Mouse (Mus musculus): ENCODE results near the gene Tctn3. TPM values are rescaled to one million over a fixed set of nuclear protein-coding genes. Genes with fewer than 3 reads are reported as not detected.
"Not testable (repeated sequence)": the region's sequence is repeated elsewhere in the genome, so short reads cannot be mapped to it uniquely, and the experiment has no call there.

Gene Tctn3
- total RNA-seq, 4 experiments from 2014 or later: 17.7 to 19.5 (median 18.8) TPM

DNA sequence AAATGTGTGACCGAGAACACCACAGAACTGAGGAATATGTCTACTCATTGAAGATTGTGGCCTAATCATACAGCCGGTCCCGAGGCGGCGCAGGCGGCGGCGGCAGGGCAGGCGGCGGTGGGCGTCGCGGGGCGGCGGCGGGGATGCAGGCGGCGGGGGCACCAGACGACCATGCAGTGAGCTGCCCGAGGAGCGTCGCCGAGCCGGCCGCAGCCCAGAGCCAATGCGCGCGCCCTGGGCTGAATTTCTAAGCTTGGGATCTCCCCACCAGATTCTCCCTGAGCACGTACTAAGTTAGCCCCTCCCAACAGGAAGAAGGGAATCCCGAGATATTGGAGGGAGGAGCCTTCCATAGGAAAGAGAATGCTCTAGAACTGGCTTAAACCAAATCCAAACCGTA is 50.5 kb downstream of the Tctn3 start:
- DNase-seq (ENCODE audit: low spot score in 2 of 2): not testable (repeated sequence)

DNA sequence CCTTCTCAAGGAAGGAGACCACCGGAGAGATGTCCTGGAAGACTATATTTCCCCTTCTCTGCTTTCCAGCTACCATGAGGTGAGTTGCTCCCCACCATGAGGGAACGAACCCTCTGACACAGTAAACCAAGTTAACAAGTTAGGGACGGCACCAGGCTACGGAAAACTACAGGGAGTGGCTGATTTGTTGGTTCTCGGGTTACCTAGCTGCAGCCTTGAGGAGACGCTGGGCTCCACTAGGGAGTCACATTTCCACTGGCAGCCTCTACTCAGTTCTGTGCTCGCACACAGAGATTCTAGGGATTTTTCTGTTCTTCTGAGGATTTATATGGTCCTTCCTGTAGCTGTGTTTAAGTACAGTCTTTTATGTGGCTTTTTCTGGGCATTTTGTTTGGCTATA is 56.0 kb downstream of the Tctn3 start:
- DNase-seq (ENCODE audit: low spot score in 2 of 2): no peak

DNA sequence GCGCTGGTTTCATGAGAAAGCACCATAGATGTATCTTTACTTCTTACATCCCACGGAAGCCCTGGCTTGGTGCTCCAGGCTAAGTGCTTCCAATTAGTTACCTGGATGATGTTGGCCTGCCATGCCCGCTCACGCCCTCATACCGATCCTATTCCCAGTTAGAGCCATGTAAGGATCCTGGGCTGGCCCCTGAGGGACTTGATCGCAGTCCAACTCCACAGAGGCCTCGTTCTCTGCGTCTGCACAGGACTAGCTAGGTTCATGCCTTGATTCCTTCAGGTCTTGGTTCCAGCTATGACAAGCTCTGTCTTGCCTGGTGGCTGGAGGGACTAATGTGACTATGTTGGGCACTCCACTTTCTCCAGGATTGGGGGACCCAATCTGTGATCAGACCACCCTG is 56.9 kb downstream of the Tctn3 start:
- no peak for DNase-seq (ENCODE audit: low spot score in 2 of 2)

DNA sequence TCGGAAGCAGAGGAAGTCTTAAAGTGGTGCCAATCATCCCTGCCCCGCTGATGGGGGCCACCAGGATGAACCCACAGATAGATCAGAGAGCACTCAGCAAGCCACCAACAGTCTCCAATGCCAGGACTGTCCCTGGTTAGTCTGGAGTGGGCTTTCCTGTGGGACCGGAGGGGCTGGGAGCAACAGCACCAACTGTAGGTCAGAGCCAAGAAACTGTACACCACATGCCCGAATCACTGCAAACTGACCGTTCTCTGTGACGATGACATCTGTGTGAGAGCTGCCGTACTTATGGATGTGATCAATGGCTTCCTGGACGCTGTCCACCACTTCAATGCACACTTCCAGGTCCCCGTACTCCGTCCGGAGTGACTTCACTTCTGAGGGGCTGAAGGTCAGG is 57.7 kb downstream of the Tctn3 start:
- no peak for DNase-seq (ENCODE audit: low spot score in 2 of 2)

DNA sequence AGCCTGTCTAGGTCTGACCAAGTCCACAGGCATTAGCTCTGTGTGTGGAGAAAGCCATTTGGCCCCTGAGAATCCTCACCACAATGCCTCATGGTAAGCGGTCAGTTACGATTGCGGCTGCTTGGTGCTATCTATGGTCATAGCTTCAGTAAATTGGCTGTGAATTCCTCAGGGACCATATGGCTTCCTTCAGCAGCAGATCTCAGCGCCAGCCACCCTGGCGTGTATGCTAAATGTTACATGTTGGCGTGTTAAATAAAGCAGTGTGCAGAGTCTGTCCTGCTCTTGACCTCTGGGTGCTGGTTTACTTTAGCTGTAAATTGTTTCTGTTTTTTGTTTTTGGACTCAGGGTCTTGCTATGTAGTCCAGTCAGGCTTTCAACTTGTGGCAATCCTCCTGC is 58.2 kb downstream of the Tctn3 start:
- peak in 1 of 2 experiments; percentile 13 for DNase-seq (ENCODE audit: low spot score in 2 of 2)

DNA sequence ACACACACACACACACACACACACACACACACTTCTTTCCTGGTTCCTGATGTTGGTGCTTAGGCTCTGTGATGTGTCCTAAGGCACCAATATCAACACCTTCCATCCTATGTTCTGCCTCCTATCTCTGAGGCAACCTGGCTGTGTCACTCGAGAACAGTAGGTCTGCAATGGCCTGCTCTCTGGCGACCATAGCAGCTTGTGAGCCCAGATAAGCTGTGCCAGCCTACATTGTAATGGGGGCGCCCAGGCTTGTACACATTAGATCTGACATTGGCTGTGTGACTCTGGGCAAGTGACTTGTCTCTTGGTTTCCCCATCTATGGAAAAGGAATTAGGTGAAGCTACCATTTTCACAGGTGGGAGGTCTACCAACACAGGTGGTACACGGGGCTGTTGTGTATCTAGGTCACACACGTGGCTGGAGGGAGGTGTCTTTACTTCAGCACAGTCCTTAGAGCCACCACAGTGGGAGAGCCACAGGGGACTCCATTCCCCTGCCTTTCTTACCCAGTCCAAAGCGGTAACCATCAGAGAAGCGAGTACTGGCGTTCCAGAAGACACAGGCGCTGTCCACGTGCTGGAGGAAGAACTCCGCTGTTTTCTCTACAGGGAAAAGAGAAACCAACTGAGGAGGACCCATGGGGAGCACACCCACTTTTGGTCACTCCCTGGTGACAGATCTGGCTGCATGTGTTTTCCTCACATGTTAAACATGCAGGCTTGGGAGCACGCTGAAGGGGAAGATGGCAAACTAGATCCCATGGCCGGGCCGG is 58.8 kb downstream of the Tctn3 start:
- DNase-seq (ENCODE audit: low spot score in 2 of 2): no peak

DNA sequence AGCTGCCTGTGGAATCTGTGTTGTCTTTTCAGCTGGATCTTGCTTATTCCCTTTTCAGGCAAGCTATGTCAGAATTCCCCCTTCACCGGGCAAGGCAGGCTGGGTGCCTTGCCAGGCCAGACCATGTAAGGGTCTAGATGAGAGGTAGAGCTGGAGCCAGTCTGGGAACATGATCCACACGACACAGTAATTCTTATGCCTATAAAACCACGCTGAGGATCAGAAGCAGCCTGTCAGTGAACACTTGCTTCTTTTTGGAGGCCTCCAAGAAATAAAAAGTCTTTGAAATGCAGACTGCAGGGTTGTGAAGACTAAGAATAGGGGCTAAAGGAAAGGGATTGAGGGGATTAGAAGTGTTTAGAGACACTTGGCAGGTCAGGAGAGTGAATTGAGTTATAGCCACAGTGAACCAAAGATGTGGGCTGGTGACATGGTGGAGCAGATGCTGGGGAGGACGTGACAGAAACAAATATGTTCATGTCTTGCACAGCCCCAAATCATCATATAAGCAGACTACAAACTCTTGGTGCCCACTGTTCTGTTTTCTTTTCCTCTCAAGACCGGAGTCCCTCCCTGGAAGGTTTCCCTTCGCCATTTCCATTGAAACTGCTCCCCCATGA is 62.4 kb downstream of the Tctn3 start:
- no peak for DNase-seq (ENCODE audit: low spot score in 2 of 2)

DNA sequence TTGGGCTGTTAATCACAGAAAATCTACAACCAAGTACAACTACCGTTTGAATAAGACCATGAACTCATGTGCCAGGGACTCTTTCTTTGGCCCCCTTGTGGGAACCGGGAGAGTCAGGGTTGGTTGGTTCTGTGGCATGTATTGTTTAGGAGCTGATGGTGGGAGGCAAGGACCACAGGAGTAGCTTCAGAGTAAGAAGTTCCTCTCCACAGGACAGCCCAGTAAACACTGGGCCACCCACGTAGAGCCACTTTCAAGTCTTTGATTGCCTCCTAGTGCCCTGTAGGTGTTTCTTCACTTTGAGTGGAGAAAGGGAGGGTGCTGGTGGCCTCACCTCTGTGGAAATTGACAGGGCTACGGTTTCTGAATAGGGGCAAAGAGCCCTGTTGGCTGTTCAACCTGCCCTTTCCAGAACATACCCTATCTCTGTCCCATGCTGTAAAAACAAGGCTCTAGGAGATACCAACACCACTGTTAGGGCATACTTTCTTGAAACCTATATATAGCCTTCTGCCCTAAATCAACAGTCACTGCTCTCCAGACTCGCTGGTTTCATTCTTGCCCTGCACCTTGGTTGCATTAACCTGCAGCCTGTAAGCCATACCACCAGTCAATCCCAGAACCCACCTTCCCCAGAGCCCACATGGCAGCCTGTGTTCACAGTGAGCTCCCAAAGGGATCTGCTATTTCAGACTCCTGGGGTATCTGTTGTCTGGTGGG is 63.1 kb downstream of the Tctn3 start:
- no peak for DNase-seq (ENCODE audit: low spot score in 2 of 2)

DNA sequence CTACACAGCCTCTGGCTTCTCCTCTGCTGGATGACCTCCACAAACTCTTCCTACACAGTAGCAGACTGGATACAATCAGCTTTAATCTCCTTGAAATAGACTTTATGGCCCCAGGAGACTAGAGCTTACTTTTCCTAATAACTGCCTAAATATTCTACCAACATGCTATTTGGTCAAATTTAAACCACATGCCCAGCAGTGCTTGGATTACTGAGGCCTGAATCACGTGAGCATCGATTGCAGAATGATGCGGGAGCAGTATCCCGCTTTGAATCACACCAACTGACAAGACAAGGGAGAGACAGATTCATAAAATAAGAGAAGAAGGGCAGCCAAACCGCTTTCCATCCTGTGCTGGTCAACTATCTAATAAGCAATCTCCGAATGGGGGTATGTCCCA is 63.6 kb downstream of the Tctn3 start:
- no peak for DNase-seq (ENCODE audit: low spot score in 2 of 2)

Other genes starting within 250 kb of the Tctn3 start
- 100 to 1,000 TPM; 208 to 272 (median 239) TPM for gene Sorbs1, start 98.5 kb downstream of the Tctn3 start, total RNA-seq (2022)
- gene Aldh18a1, start 23.8 kb downstream of the Tctn3 start, total RNA-seq (2022): 10 to 100 TPM; 19.9 to 29.8 (median 26.1) TPM
- gene Entpd1, start 133 bp upstream of the Tctn3 start, total RNA-seq (2022): 10 to 100 TPM; 16.0 to 32.9 (median 21.3) TPM
- gene Cc2d2b, start 136.5 kb upstream of the Tctn3 start, total RNA-seq (2022): 1 to 10 TPM in 1 of 4 experiments, under 1 TPM in 3; 0.31 to 1.5 (median 0.56) TPM
- gene Ccnj, start 219.0 kb upstream of the Tctn3 start, total RNA-seq (2022): 1 to 10 TPM; 6.8 to 7.9 (median 7.4) TPM

Measured in layer of hippocampus, adult 8-10 months (tissue).